Mouse (Mus musculus) adipocyte (in vitro differentiated cells): ENCODE data around the gene Atp2b4.
"Not testable (repeated sequence)": the region's sequence is repeated elsewhere in the genome, so short reads cannot be mapped to it uniquely, and the experiment has no call there.

Experiments used
- DNase-seq: peaks from one replicate; pipeline ENCODE4 v3.0.0-alpha.2; 2016; ENCODE audit warnings: low spot score

The Atp2b4 gene

DNA sequence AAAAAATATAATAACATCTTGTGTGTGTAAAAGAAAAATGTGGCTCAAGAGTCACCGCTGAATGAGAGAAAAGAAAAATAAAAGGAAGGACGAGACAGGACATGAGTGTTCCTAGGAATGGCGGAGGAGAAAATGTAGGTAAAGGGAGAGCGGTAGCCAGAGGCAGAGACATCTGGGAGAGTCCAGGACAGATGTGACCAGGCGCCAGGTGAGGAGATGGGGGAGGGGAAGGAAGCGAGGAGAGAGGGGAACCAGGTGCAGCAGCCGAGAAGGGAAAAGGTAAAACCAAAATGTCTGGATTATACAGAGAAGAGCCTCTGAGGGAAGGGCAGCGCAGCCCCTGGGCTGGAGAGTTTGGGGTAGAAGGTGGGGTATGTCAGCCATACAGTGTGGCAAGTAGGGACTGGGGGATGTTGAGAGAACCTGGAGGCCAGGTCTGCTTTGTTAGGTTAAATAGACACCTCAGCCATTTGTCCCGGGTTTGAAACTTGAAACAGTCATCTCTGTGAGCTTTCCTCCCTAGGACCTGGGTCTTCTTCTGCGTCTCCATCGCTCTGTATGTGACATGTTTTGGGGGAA is 107.2 kb downstream of the Atp2b4 start:
- no peak for DNase-seq

DNA sequence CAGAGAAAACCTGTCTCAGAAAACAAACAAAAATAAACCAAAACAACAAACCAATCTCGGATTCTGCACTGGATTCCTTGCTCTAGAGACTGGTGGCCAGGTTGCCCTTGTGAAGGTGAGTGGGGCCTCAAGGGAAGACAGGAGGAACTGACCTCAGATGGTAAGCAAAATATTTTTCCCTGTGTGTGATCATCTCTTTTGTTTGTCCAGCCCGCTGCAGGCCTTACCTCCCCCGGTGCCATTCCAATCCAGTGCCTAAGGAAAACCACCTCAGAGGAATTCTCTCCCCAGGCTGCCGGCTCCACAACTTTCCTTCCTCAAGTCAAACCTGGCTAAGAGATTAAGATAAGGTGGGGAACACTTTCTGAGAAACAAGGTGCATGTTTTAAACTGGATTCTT is 108.6 kb downstream of the Atp2b4 start:
- DNase-seq, result no peak

DNA sequence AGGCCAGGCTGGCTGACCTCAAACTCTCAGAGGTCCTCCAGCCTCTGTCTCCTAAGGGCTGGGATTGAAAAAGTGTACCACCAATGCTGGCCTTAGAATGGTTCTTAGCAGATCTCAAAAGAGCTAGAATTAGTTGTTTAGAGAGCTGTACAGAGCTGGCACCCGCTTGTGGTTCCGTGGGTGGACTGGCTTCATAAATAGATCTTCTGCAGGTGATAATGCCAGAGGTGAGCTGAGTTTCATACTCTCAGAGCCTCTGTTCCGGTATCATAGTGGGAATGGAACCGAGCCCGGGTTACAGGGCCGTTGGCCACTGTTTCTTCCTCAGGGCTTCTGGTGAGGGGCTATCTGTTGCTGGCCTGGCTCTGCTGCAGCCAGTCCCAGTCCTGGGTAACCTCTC is 109.8 kb downstream of the Atp2b4 start:
- no peak for DNase-seq

DNA sequence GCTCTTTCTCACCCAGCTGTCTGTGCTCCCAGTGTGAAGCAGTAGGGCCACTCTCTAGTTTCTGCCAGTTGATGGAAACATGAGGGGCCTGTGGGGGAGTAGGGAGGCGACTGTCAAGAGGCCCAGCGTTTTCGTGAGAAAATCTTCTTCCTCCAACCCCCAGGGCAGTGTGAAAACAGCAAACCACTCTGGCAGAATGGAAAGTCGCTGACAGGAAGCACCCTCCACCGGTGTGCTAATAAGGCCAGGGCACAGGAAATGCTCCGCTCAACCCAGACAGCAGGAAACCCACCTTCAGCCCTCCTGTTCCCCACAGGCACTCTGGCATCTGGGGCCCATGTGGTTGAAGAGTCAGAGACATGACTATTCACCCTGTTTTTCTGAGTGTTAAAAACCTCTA is 110.9 kb downstream of the Atp2b4 start, which contains the start of gene Lax1:
Gene Lax1, minus strand, starts transcription at position 212 of the 400 bp plus-strand sequence.
- no peak for DNase-seq

DNA sequence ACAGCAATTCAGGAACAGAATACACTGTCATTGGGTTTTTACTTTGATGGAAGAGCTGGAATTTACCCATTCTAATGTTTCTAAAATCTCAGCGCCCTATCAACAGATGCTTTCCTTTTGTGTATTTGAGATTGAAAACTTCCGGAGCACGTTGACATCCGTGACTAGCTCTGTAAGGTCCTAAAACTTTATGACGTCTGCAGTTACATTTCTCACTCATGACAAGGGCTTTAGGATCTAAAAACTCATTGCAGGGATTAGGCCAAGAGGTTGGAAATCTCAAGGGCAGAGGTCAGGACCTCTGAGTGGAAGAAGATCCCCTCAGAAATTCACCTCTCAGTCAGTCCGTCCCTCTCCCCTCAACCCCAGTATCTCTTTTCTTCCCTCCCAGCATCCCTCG is 112.5 kb downstream of the Atp2b4 start:
- no peak for DNase-seq

DNA sequence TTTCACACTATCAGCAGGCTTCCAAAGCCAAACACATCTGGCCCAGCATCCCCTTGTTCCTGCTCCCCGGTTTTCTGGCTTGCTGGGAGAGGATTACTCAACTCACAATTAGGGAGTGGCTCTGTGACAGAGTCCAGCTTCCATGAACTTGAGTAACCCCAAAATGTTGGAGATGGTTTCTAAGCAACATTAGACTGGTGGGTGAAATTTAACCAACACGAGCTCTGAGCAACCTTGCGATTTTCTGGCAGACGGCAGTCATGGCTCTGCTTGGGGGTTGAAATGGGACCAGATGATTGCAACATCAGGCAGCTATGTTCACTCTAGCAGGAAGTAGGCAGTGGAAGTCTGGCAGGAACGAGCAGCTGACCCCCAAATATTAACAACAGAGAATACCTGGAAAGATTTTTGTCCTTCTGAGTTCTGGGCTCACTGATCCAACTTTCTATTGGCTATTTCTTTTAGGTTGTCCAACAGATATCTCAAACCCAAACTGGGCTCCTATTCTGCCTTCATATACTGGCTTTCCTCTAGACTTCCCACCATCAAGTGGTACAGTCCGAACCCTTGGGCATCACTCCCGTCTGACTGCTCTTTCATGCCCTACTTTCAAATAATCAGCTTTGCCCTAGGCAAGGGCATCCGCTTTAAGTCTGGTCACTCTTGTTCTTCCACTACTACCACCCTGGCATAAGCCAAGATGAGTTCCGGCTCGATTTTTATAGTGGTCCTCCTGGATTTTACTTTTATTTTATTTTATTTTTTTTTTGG is 114.9 kb downstream of the Atp2b4 start:
- DNase-seq, result peak; percentile 94

DNA sequence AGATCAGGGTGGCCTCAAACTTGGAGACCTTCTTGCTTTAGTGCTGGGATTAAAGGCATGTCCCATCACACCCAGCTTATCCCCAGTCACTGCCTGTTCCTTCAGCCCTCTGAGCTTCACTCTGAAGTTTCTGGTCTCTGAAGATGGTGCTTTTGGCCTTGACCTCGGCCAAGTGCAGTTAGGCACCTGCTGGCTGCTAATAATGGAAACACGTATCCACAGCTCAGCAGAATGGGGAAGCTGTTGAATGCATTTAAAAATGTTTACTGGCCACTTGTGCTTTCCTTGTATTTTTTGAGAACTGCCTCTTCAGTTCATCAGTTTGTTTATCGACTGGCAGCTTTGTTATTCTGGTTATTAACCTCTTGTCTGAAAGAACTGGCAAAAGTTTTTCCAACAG is 129.0 kb downstream of the Atp2b4 start:
- no peak for DNase-seq

DNA sequence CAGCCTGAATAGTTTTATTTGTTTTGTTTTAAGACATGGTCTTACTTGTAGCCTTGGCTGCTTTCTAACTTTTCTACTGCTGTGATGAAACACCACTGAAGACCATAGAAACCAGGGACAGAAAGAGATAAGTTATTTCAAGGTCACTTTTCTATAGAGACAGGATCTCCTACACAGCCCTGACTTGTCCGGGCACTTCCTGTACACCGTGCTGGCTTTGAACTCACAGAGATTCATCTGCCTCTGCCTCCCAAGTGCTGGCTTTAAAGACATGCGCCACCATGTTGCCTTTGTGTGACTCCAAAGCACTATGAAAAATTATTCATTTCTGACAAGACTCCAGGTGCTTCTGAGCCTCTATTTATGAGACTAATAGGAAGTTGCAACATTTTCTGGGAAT is 129.6 kb downstream of the Atp2b4 start:
- no peak for DNase-seq

DNA sequence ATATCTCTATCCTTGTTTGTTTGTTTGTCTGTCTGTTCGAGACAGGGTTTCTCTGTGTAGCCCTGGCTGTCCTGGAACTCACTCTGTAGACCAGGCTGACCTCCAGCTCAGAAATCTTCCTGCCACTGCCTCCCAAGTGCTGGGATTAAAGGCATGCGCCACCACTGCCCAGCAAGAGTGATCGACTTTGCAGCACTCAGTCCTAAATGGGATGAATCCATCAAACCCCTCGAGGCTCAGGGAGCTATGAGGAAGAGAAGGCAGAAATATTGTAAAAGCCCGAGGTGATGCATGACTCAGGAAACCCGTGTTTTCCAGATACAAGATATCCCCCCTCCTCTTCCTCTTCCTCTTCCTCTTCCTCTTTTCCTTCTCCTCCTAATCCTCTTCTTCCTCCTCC is 130.1 kb downstream of the Atp2b4 start:
- DNase-seq, result no peak

DNA sequence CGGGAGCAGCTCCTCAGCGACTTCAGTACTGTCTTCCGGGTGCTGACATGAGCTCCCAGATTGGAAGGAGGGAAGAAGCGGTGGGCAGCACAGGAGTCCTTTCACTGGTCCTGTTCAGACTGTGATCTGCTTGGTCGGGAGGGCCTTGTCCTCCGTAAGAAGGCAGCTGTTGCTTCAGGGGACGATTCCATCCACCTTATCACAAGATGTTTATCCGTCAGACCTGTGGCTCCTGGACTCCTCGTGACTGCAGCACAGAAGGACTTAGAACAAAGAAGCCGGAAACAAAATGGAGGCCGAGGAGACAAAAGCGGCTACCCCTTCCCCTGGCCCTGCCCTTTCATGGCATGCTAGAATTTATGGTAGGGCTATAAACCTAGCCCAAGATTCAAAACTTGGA is 130.7 kb downstream of the Atp2b4 start:
- DNase-seq, result no peak

DNA sequence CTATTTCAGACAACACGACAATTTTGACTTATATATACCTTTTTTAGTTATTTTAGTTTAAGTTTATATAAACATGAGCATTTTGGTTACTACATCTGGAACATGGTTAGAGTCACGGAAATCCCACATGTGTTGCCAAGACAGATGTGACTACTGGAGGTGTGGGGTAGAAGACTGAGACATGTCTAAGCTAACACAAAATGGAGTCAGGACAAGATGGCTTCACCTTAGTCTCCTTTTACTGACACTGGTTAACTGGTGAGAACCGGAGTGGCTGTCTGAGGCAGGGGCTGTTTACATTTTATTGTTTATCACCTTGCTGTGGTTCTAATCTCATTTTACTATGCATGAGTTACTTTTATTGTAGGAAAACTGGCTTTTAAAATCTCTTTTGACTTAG is 132.2 kb downstream of the Atp2b4 start:
- no peak for DNase-seq

DNA sequence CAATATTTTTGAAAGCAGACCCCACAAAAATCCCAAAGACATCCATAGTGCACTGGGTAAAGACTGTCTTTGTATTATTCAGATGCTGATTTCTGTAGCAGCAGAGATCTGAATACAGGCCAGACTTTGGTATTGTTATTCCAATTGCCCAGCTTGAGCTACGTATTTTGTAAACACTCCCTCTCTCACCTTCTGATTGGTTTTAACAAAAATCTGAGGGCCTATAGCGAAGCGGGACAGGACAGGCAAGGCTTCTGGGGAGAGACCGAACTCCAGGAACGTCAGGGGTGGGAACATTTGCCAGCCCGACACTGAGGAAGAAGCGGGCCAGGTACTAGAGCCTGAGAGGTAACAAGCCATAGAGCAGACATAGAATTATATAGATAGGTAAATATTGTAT is 133.1 kb downstream of the Atp2b4 start:
- no peak for DNase-seq

DNA sequence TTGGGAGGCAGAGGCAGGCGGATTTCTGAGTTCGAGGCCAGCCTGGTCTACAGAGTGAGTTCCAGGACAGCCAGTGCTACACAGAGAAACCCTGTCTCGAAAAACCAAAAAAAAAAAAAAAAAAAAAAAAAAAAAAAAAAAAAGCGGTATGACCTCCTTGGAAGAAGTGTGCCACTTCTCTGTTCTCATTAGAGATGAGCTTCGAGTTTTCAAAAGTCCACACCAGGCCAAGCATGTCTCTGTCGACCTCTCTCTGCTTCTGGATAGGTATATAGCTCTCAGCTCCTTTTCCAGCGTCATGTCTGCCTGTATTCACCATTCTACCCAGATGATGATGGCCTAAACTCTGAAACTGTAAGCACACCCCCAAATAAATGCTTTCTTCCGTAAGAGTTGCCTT is 135.1 kb downstream of the Atp2b4 start:
- not testable (repeated sequence) for DNase-seq

DNA sequence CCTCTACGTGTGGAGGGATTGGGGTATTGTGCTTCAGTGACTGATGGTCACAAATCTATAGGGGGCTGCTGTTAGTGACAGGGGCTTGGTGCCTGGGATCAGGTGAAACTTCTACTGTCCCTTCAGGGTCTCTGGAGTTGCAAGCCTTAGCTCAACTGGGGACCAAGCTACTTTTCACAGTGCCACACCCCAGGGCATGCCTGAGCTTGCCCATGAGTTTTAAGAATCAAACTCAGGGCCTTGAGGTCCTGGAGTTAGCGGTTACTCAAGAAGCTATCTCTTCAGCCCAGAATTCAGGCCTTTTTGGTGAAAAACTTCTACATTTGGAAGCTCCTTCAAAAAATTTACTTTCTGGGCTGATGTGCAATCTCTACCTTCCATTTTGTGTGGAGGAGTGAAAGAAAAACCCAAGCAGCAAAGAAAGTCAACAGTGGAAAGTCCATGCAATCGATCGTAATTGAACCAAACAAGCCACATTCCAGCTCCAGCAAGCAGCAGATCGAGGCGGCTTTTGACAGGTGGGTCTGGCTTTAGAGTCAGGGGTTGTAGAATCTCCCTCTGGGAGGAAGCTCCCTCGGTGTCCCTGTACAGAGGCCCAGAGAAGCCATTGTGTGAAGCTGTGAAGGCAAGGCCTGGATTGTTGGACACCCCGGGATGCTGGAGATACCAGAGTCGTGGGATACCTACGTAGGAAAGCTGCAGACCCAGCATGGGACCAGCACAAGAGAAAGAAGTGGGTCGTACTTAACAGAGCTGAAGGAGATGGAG is 136.5 kb downstream of the Atp2b4 start:
- no peak for DNase-seq

DNA sequence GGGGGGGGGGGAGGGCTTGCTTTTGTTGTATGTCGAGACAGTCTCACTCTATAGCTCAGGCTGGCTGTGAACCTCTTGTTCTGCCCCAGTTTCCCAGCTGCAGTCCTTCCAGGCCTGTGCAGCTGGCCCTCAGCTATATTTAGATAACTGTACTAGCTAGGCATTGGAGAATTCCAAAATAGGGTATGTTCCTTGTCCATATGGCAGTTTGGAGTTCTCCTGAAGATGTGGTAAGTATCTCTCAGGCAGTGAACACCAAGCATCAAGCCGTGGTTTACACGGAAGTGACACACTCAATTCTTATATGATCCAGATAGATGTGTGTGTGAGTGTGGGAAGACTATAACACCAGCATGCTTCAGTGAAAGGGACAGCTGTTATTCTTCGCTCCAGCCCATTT is 137.4 kb downstream of the Atp2b4 start:
- DNase-seq, result no peak

DNA sequence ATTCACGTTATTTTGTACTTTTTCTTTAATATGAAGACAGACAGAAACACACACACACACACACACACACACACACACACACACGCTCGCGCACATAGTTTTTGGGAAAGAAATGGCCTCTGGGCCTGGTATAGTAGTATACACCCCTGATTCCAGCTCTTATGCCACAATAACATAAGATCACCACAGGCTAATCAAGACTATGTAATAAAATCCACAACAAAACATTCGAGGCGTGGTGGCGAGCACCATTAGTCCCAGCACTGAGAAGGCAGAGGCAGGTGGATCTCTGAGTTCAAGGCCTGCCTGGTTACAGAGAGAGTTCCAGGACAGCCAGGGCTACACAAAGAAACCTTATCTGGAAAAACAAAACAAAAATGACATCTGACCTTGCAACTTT is 137.9 kb downstream of the Atp2b4 start:
- no peak for DNase-seq

DNA sequence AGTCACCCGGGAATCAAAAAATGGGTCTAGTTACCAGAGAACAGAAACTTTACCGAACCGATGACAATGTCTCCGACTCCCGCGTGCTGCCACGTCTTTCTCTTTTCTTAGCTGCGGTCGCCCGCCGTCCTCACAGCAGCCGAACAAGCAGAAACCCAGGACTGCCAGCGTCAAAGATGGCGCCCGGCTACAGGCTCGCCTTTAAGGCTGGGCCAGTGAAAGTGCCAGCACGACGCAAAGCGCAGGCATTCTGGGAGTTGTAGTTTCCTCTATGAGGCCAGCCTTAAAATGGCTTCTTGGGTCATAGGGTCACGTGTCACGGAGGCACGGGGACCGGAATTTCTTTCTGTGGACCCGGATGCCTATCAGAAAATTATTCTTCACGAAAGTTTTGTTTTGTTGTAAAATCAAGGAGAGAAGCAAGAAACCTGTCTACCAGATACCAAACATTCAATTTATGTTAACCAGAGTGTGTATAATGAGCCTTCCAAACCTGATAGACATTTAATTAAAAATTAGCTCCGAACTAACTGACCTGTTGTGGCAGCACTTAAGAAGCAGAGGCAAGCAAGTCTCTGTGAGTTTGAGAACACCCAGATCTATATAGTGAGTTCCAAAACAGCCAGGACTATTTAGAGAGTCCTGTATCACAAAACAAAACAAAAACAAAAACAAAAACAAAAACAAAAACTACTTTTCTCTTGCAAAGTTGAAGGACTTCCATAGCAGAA is 139.5 kb downstream of the Atp2b4 start, which contains the start of gene Gm38394:
Gene Gm38394, minus strand, starts transcription at position 116 of the 731 bp plus-strand sequence.
- peak; percentile 97 for DNase-seq

DNA sequence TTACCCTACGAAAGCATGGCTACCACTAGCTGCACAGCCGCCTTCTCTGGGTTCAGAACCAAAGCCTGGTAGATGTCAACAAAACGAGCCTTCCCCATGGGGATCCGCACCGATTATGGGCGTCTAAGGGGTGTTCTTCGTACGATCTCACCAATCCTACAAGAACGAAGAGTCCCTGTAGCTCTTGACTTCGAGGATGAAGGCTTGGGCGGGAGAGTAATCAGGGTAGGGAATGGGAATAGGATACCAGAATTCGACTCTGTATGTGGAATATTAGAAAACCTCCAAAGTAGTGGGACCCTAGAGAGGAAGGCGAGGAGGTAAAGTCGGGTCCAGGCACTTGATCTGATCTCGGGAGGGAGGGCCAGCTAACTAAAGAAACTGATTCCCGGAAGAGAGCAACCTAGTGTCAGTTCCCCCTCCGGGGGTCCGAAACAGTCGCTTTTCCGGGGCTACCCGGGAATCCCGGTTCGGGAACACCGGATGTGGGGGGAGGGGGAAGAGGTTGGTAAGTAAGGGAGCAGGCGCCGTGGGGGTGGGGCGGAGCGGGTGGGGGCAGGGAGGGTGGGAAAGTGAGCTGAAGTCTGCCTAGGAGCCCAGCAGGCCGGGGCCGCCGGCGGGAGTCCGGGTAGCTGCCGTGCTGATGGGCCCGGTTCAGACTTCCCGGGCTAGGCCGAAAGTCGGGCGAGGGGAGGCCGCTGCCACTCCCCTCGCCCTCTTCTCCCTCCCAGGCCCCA is 140.2 kb downstream of the Atp2b4 start, which contains the start of gene Zbed6:
Gene Zbed6, minus strand, starts transcription at position 420 of the 737 bp plus-strand sequence.
- DNase-seq, result peak; percentile 84

DNA sequence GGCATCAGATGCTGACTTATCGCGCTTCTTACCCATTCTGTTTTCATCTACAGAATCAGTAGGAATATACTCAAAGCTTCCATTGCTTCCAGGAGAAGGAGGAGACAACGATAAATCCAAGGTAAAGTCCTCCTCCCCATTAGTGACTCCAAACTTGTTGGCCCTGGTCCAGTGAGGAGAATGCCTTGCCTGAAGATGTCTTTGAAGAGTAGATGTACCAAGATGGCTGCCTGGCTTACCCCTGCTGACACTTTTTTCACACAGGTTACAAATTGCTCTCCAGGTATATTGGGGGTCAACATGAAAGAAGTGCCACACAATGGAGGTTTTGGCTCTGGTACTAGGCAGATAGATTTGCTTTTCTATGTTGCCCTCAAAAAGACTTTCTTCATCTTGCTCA is 142.0 kb downstream of the Atp2b4 start:
- DNase-seq, result no peak

DNA sequence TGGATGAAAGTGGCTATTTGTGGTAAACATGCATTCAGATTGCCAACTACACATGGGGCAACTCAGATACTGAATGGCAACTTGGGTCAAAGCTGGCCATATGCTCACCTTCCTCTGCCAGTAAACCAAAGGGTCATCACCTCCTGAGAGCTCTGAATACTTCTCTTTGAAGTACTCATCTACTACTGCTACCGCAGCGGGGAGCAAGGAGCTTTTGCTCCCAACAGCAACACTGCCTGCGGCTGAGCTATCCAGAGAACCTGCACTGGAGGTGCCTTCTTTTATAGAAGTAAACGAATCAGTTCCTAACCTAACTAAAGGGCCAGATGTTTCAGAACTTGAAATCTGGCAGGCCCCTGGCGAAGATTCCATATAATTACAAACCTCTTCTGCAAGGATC is 144.0 kb downstream of the Atp2b4 start:
- DNase-seq, result no peak

DNA sequence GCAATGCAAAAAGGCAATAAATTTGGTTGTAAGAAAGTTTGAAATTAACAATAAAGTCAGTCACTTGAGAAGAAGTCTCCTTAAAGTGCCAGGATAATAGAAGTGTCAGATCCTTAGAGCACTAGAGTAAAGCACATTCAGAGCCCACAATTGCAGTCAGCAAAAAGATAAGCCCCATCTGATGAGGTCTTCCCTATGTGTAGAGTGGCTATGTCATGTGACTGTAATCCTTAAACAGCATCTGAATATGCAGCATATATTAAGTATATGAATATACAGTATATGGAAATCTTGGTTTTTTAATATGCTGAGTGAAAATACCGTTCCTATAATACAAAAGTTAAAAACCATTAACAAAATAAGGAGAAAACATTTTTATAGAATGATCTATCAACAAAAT is 147.8 kb downstream of the Atp2b4 start:
- no peak for DNase-seq
